Mouse (Mus musculus) heart, embryonic 14.5 days (tissue): ENCODE data around the gene Myo1h. TPM values are rescaled to one million over a fixed set of nuclear protein-coding genes. Genes with fewer than 3 reads are reported as not detected.

Experiments
- ATAC-seq: fragments of 200-750 bp; cut with Nextera tagmentation; 2 replicates; pipeline ENCODE4 v1.8.0; 2017; ENCODE audit warnings: low read depth, moderate TSS enrichment; ENCODE audit not compliant: insufficient number of reproducible peaks, insufficient read depth, low FRiP score
- H3K27ac ChIP-seq, 2 experiments: fragments of 200-500 bp in 1 of 2; fragments of 300-500 bp in 1 of 2; sonication (generic) in 1 of 2; replicated peaks in 1 of 2; 2 replicates each; pipeline ENCODE4 v1.5.1; 2012 to 2014; ENCODE audit warnings: low read depth in 2 of 2, low read length in 2 of 2, control low read depth in 1 of 2, mild to moderate bottlenecking in 1 of 2, mixed read lengths in 1 of 2; ENCODE audit not compliant: control insufficient read depth in 1 of 2, insufficient read depth in 1 of 2
- H3K27me3 ChIP-seq: fragments of 300-500 bp; sonication (generic); 2 replicates; pipeline ENCODE4 v1.6.1; 2014; ENCODE audit warnings: mild to moderate bottlenecking, low read length, control low read depth; ENCODE audit not compliant: control insufficient read depth, insufficient read depth
- H3K36me3 ChIP-seq: fragments of 300-500 bp; sonication (generic); 2 replicates; pipeline ENCODE4 v1.6.1; 2014; ENCODE audit warnings: mild to moderate bottlenecking, control low read depth, low read length, mixed read lengths; ENCODE audit not compliant: control insufficient read depth, insufficient read depth
- H3K4me1 ChIP-seq, 2 experiments: fragments of 200-500 bp in 1 of 2; fragments of 300-500 bp in 1 of 2; sonication (generic) in 1 of 2; 2 replicates each; pipeline ENCODE4 v1.6.1; 2012 to 2014; ENCODE audit warnings: low read length in 2 of 2, control low read depth in 1 of 2, mixed read lengths in 1 of 2; ENCODE audit not compliant: control insufficient read depth in 2 of 2, insufficient read depth in 2 of 2
- H3K4me2 ChIP-seq: fragments of 300-500 bp; sonication (generic); 2 replicates; pipeline ENCODE4 v1.6.1; 2014; ENCODE audit warnings: mild to moderate bottlenecking, low read length
- H3K4me3 ChIP-seq, 2 experiments: fragments of 200-500 bp in 1 of 2; fragments of 300-500 bp in 1 of 2; sonication (generic) in 1 of 2; 2 replicates each; pipeline ENCODE4 v1.5.1; 2012 to 2014; ENCODE audit warnings: low read length in 2 of 2, mild to moderate bottlenecking in 2 of 2, control low read depth in 1 of 2, low read depth in 1 of 2, moderate library complexity in 1 of 2; ENCODE audit not compliant: control insufficient read depth in 1 of 2, insufficient read depth in 1 of 2
- H3K9ac ChIP-seq: fragments of 300-500 bp; sonication (generic); 2 replicates; pipeline ENCODE4 v1.6.1; 2014; ENCODE audit warnings: mild to moderate bottlenecking, low read length
- H3K9me3 ChIP-seq: fragments of 300-500 bp; sonication (generic); 2 replicates; pipeline ENCODE4 v1.6.1; 2016; ENCODE audit warnings: low read length, control low read depth; ENCODE audit not compliant: control insufficient read depth
- WGBS: fragments of 180-500 bp; shearing (Covaris S2); extraction: QIAGEN DNeasy Blood & Tissue Kit; methylation state at CpG from one replicate; pipeline ENCODE4 v1.1.7; 2014; 5-methylcytosine and 5-hydroxymethylcytosine counted together
- polyA plus RNA-seq: library from polyadenylated mRNA; unstranded; fragments of >200 nt; fragmentation: Nextera tagmentation; extraction: Ambion mirVana; gene quantifications from 2 replicates; pipeline ENCODE4 v1.2.1, GENCODE M21; 2014

Gene Myo1h
- polyA plus RNA-seq = 1.4 and 2.6 TPM in 2 replicates

DNA sequence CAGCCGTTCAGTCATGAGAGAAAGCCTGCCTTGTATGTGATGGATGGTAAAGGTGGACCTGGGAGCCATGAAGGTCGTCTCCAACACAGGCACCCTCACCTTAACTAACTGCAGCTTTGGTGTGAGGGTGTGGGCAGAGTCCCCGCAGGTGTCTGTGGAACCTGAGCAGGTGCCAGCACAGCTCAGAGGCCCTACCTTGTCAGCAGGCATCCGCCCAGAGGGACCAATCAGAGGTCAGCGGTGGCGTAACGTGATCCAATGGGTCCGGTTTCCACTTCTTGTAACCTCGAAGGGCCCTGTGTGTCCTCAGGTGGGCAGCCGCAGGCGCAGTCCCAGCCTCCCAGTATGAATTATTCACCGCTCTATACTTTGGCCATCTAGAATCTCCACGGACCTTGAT lies at the start of gene Myo1h:
Gene Myo1h (plus strand): TSS at position 293 of the 400 bp plus-strand sequence.
- Histone ChIP-seq H3K9me3 (no peaks in the 10 kb centered on the region), H3K9ac (no peak within 1 kb of the TSS), H3K36me3 (no peaks in the 10 kb centered on the region), H3K4me3 (no peak within 1 kb of the TSS), H3K27me3 (peaks cover 14% of the 10 kb centered on the region), H3K4me1 (no peaks in the 10 kb centered on the region), H3K27ac (no peak within 1 kb of the TSS), H3K4me2 (no peak within 1 kb of the TSS)
- 37% methylated on average over 13 of the region's 13 CpGs for WGBS
- no peak for ATAC-seq

DNA sequence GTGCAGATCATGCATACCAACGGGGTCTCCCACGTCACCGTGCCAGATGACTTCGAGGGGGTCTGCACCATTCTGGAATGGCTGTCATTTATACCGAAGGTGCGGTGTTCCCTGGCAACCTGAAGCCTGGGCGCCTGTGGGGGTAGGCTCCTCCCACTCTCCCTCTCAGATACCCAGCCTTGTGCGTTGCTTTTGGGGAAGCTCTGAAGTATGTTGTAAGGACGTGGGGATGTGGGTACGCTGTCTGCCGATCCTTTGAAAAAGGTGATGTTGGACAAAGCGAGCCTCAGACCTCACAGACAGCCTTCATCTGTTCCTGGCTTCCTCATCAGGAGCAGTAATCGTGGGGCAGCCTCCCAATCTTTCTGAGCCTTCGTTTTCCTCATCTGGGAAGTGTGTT lies 49.2 kb upstream of the Myo1h start:
- no peak for ATAC-seq
- peaks cover 80% of the 10 kb centered on the region for H3K36me3 ChIP-seq
- no peak overlapping the region for H3K4me2 ChIP-seq
- H3K9me3 ChIP-seq = no peaks in the 10 kb centered on the region
- H3K4me1 ChIP-seq = no peaks in the 10 kb centered on the region
- WGBS = 56% methylated on average over 14 of the region's 14 CpGs
- H3K27me3 ChIP-seq = no peaks in the 10 kb centered on the region
- no peak overlapping the region for H3K4me3 ChIP-seq
- H3K27ac ChIP-seq = no peak overlapping the region
- no peak overlapping the region for H3K9ac ChIP-seq

DNA sequence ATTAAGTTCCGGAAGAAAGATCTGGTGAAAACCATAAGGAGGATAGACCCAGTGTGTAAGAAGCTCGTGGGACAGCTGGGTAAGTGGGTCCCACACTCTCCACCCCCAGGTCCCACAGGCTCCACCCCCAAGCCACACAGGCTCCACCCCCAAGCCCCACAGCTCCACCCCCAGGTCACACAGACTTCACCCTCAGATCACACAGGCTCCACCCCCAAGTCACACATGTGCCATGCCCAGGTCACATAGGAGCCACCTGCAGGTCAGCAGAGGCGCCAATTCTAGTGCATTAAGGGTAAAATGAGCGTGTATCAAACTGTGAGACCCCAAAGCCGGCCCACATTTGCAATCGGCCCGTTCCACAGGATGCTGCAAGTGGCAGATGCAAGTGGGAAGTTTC lies 42.5 kb upstream of the Myo1h start:
- Histone ChIP-seq H3K4me3 (no peak overlapping the region), H3K27ac (no peak overlapping the region), H3K9ac (no peak overlapping the region), H3K36me3 (peaks cover 82% of the 10 kb centered on the region), H3K4me1 (no peaks in the 10 kb centered on the region; a peak in 1 of 4 replicates), H3K27me3 (no peaks in the 10 kb centered on the region), H3K9me3 (no peaks in the 10 kb centered on the region), H3K4me2 (no peak overlapping the region)
- no peak for ATAC-seq
- WGBS = 71% methylated on average over 7 of the region's 7 CpGs

GRCm38 (mm10) chr5:114248174-114248589 lies 40.8 kb upstream of the Myo1h start:
- Histone ChIP-seq H3K36me3 (peaks cover 67% of the 10 kb centered on the region), H3K4me3 (no peak overlapping the region), H3K9ac (no peak overlapping the region), H3K27ac (no peak overlapping the region), H3K4me1 (no peaks in the 10 kb centered on the region; a peak in 1 of 4 replicates), H3K9me3 (no peaks in the 10 kb centered on the region), H3K27me3 (no peaks in the 10 kb centered on the region), H3K4me2 (no peak overlapping the region)
- ATAC-seq = no peak
- WGBS = 16% methylated on average over 14 of the region's 14 CpGs

DNA sequence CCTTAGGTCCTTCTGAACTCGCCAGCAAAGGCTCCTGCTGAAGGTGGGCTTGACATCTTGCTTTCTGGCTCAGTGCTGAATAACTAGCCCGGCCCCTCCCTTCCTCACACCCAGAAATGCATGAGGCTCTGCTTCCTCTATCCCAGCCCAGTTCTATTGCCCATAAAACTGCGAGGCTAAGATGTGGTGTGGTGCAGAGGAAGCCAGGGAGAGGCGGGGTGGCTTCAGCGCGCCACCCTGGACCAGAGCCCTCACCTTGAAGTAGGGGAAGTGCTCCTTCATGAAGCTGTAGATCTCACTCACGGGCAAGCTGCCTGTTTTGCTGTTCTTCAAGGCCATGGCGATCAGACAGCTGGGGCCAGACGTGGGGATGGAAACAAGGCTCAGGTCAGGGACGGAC lies 29.5 kb upstream of the Myo1h start:
- H3K27ac ChIP-seq = no peak overlapping the region
- no peak overlapping the region for H3K9ac ChIP-seq
- peaks cover 2% of the 10 kb centered on the region; the same call in 1 of the 2 replicates for H3K9me3 ChIP-seq
- WGBS = 66% methylated on average over 10 of the region's 10 CpGs
- no peak overlapping the region for H3K4me3 ChIP-seq
- no peaks in the 10 kb centered on the region for H3K36me3 ChIP-seq
- H3K4me1 ChIP-seq = no peaks in the 10 kb centered on the region
- H3K27me3 ChIP-seq = 0 out of 2 replicates have a peak, but pooled peaks cover 8% of the 10 kb centered on the region
- no peak overlapping the region for H3K4me2 ChIP-seq
- no peak for ATAC-seq

DNA sequence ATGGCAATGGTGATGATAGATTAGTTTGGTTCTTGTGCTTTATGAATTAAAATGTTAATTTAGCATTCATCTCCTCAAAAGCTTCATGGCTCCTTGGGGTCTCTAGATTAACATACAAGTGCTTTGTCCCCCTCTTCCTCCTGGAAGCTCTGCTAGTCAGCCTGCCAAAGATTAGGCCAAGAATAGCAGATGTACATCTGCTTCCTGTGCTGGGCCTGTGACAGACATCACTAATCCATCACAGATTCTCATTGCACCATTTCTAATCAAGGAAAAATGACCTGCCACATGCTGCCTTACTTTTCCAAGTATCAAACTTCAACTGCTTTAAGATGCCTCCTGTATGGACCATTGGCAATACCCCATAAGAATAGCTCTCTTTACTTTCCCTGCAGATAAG lies 27.5 kb upstream of the Myo1h start:
- H3K4me2 ChIP-seq = no peak overlapping the region
- no peaks in the 10 kb centered on the region for H3K27me3 ChIP-seq
- H3K9ac ChIP-seq = no peak overlapping the region
- no peak overlapping the region for H3K27ac ChIP-seq
- peaks cover 2% of the 10 kb centered on the region; the same call in 1 of the 2 replicates for H3K9me3 ChIP-seq
- ATAC-seq = no peak
- H3K36me3 ChIP-seq = no peaks in the 10 kb centered on the region
- no peaks in the 10 kb centered on the region for H3K4me1 ChIP-seq
- no peak overlapping the region for H3K4me3 ChIP-seq

- H3K9ac ChIP-seq = no peak overlapping the region
- H3K4me2 ChIP-seq = no peak overlapping the region
- no peak for ATAC-seq
- H3K36me3 ChIP-seq = no peaks in the 10 kb centered on the region
- H3K4me3 ChIP-seq = no peak overlapping the region
- H3K9me3 ChIP-seq = peaks cover 2% of the 10 kb centered on the region; the same call in 1 of the 2 replicates
- 81% methylated on average over 8 of the region's 8 CpGs for WGBS
- H3K27ac ChIP-seq = no peak overlapping the region
- no peaks in the 10 kb centered on the region for H3K4me1 ChIP-seq
- peaks cover 15% of the 10 kb centered on the region for H3K27me3 ChIP-seq
Measured at GRCm38 (mm10) chr5:114264030-114264459, 24.9 kb upstream of the Myo1h start.

DNA sequence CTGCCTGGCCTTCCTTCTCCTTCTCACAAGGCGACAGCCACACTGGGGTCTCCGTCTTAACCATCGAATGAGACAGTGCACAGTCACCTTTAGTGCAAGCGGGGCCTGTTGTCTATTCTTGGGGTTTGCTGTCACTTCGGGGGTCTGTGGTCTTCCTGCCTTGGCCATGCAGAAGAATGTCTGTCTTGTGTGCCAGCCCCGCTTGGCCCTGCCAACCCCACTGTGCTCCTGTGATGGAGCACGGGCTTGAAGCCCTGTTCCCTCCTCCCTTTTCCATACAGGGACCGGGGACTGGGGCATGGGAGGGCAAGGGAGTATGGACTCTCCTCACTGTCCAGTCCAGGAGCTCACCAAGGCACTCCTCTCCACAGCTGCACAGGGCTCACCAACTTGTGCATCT lies 24.2 kb upstream of the Myo1h start:
- H3K36me3 ChIP-seq = no peaks in the 10 kb centered on the region
- peaks cover 19% of the 10 kb centered on the region for H3K27me3 ChIP-seq
- no peak overlapping the region for H3K4me2 ChIP-seq
- WGBS = 78% methylated on average over 8 of the region's 8 CpGs
- no peak overlapping the region for H3K27ac ChIP-seq
- no peak overlapping the region for H3K4me3 ChIP-seq
- H3K9ac ChIP-seq = no peak overlapping the region
- no peaks in the 10 kb centered on the region for H3K4me1 ChIP-seq
- ATAC-seq = no peak
- H3K9me3 ChIP-seq = peaks cover 2% of the 10 kb centered on the region; the same call in 1 of the 2 replicates
